Mouse (Mus musculus) small intestine, adult 2 months (tissue): ENCODE results near the gene Angptl2. TPM values are rescaled to one million over a fixed set of nuclear protein-coding genes. Genes with fewer than 3 reads are reported as not detected.
A peak's percentile ranks its signal among the peaks of the same experiment; 100 is the strongest.

Experiments
- H3K27ac ChIP-seq: fragments of 200-500 bp; 2 replicates; pipeline ENCODE4 v1.5.1; 2012; ENCODE audit warnings: low read depth, low read length, control low read depth, inconsistent platforms; ENCODE audit not compliant: insufficient read depth
- H3K27me3 ChIP-seq: fragments of 200-500 bp; 2 replicates; pipeline ENCODE4 v1.6.1; 2012; ENCODE audit warnings: mild to moderate bottlenecking, moderate library complexity, low read length, inconsistent platforms; ENCODE audit not compliant: control insufficient read depth, insufficient read depth
- H3K36me3 ChIP-seq: fragments of 200-500 bp; 2 replicates; pipeline ENCODE4 v1.6.1; 2012; ENCODE audit warnings: mild to moderate bottlenecking, low read length, control low read depth, inconsistent platforms; ENCODE audit not compliant: control insufficient read depth, insufficient read depth
- H3K4me1 ChIP-seq: fragments of 200-500 bp; 2 replicates; pipeline ENCODE4 v1.6.1; 2012; ENCODE audit warnings: low read length, inconsistent platforms, mixed read lengths; ENCODE audit not compliant: control insufficient read depth, insufficient read depth, insufficient read length
- H3K4me3 ChIP-seq: fragments of 200-500 bp; 2 replicates; pipeline ENCODE4 v1.5.1; 2012; ENCODE audit warnings: low read depth, mild to moderate bottlenecking, control low read depth, inconsistent platforms, low read length, moderate library complexity
- CTCF ChIP-seq: fragments of 200-500 bp; IDR thresholded peaks from 2 replicates; pipeline ENCODE4 v1.5.1; 2012; ENCODE audit warnings: low read depth, mild to moderate bottlenecking, control low read depth, inconsistent platforms, low read length, moderate library complexity, mixed read lengths; ENCODE audit not compliant: insufficient replicate concordance, insufficient read length; ENCODE audit errors: extremely low read depth
- POLR2A ChIP-seq: fragments of 200-500 bp; IDR thresholded peaks from 2 replicates; pipeline ENCODE4 v1.6.1; 2012; ENCODE audit warnings: low read depth, mild to moderate bottlenecking, control low read depth, inconsistent platforms, low read length, moderate library complexity
- WGBS: fragments of 180-500 bp; shearing (Covaris S2); methylation state at CpG from one replicate; pipeline ENCODE4 v1.1.7; 2018; 5-methylcytosine and 5-hydroxymethylcytosine counted together
- polyA plus RNA-seq: library from polyadenylated mRNA; depleted of rRNA; stranded (reverse); fragments of >200 nt; gene quantifications from 2 replicates; pipeline ENCODE4 v1.2.3, GENCODE M21; 2012; rRNA removed

Angptl2 gene
- polyA plus RNA-seq, 1 experiment = 18.9 TPM

DNA sequence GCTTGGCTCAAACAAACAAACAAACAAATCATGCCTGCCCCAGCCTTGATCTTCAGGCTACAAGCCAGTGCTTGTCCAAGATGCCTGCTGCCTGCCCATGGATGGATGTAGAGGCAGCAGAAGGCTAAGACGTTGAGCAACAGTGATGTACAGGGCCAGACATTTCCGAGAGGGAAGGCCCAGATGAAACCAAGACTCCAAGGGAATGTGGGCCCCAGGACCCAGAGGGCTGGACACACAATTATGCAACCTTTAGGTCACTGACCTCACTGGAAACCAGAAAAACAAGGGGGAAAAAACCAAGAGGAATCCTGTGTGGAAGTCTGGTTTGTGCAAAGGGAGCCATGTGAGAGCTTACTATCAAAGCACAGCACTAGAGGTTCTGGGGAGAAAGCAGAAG lies 67.8 kb downstream of the Angptl2 start:
- Histone ChIP-seq H3K27me3 (no peaks in the 10 kb centered on the region), H3K36me3 (peaks cover 8% of the 10 kb centered on the region), H3K4me1 (no peaks in the 10 kb centered on the region; the same call in 1 of the 2 replicates), H3K27ac (0 out of 2 replicates have a peak overlapping the region, but pooled peaks have one; percentile 4), H3K4me3 (no peak overlapping the region)
- WGBS = 75% methylated on average over 2 of the region's 2 CpGs
- TF ChIP-seq CTCF (no peak), POLR2A (no peak)

DNA sequence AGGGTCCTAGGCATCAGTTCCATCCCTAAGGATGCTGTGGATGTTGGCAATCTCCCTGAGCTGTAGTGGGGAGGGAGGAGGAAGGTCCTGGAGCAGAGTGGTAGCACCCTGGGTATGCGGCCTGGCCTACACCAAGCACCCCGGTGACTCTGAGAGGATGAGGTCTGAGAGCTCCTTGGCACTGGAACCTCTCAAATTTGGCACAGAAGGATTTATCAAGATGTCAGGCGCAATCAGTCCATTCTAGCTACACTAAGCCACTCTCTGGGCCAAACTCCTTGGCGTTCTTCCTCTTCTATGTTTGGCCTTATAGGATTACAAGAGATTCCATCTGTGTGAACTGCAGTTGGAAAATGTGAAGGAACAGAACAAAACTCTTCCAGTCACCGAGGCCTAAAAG lies 73.0 kb downstream of the Angptl2 start:
- WGBS = 95% methylated on average over 5 of the region's 5 CpGs
- no peaks in the 10 kb centered on the region for H3K27me3 ChIP-seq
- TF ChIP-seq CTCF (no peak), POLR2A (no peak)
- no peaks in the 10 kb centered on the region; the same call in 1 of the 2 replicates for H3K4me1 ChIP-seq
- peaks cover 6% of the 10 kb centered on the region for H3K36me3 ChIP-seq
- H3K27ac ChIP-seq = no peak overlapping the region
- no peak overlapping the region for H3K4me3 ChIP-seq

DNA sequence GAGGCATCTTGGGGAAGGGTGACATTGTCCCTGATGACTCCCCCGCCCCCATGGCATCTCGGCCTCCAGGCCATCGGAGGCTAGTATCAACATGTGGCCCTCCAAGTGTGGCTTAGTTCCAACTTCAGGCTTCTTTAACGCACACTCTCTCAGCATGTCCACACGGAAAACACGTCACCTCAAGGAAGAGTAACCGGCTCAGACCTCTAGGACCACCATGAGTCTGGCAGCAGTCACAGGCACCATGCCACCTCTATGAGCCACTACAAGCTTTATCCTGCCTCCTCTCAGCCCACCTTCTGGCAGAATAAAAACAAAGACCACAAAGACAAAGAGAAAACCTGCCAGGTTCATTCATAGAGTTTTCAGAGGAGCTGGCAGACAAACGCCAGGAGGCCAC lies 74.6 kb downstream of the Angptl2 start:
- no peak overlapping the region for H3K27ac ChIP-seq
- 94% methylated on average over 8 of the region's 8 CpGs for WGBS
- TF ChIP-seq POLR2A = no peak
- TF ChIP-seq CTCF = no peak
- H3K36me3 ChIP-seq = no peaks in the 10 kb centered on the region; the same call in 1 of the 2 replicates
- H3K27me3 ChIP-seq = no peaks in the 10 kb centered on the region
- H3K4me3 ChIP-seq = no peak overlapping the region
- H3K4me1 ChIP-seq = no peaks in the 10 kb centered on the region

DNA sequence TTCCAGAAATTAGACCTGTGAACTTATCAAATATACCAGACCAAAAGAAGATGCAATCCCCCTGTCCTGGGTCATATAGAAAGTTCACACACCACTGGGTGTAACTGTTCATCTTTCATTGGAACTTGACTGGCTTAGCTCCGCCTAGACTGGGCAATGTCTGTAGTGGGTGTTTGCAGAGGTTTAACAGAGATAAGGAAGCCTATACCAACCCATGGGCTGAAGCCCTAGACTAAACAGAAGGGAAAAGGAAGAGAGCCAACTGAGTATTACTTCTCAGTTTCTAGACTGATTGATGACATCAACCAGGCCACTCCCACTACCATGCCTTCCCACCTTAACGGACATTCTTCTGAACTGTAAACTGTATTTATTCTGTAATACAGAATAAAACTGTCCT lies 76.2 kb downstream of the Angptl2 start:
- Histone ChIP-seq H3K4me1 (no peaks in the 10 kb centered on the region), H3K36me3 (no peaks in the 10 kb centered on the region; the same call in 1 of the 2 replicates), H3K27ac (no peak overlapping the region), H3K27me3 (no peaks in the 10 kb centered on the region), H3K4me3 (no peak overlapping the region)
- 32% methylated on average over 2 of the region's 2 CpGs for WGBS
- TF ChIP-seq CTCF = no peak
- no peak for TF ChIP-seq POLR2A

DNA sequence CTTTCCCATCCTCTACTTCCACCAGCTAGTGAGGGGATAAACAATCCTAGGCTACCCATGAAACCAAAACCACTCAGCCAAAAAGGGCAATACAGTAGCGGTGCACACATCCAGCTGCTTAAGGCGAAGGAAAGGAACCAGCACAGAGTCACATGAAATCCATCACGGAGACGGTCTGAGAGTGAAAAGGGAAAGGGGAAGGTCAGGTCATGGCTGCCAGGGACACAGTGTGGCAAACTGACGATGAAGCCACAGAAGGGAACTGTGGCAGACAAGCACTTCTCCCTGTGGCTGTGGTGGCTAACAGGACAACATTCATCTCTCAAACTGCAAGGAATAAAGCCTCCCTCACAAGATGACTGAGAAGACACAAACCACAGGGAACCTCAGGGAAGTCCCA lies 79.2 kb downstream of the Angptl2 start:
- Histone ChIP-seq H3K27me3 (no peaks in the 10 kb centered on the region), H3K4me1 (peaks cover 3% of the 10 kb centered on the region; the same call in 1 of the 2 replicates), H3K36me3 (no peaks in the 10 kb centered on the region), H3K4me3 (no peak overlapping the region), H3K27ac (no peak overlapping the region)
- 87% methylated on average over 5 of the region's 5 CpGs for WGBS
- TF ChIP-seq CTCF = no peak
- TF ChIP-seq POLR2A = no peak

Other genes with a start within 250 kb of the Angptl2 start
- 16.6 and 46.7 TPM in 2 replicates for gene Slc2a8, start 234.0 kb upstream of the Angptl2 start, polyA plus RNA-seq
- gene Garnl3, start 84.4 kb upstream of the Angptl2 start, polyA plus RNA-seq = 1.3 and 2.0 TPM in 2 replicates
- gene Ralgps1, start 155.4 kb downstream of the Angptl2 start, polyA plus RNA-seq = 4.5 and 9.5 TPM in 2 replicates
- 3.6 and 4.2 TPM in 2 replicates for gene Zbtb34, start 215.3 kb downstream of the Angptl2 start, polyA plus RNA-seq